Mouse (Mus musculus): ENCODE measurements around the gene Mum1.
"Not testable (repeated sequence)": the region's sequence is repeated elsewhere in the genome, so short reads cannot be mapped to it uniquely, and the experiment has no call there.

- not testable (repeated sequence) for TF ChIP-seq CTCF (IDR thresholded peaks at IDR 0.05; ENCODE audit: low read depth, low read length); POLR2A (IDR thresholded peaks at IDR 0.05; ENCODE audit: borderline replicate concordance, low read depth, low read length)
Measured at GRCm38 (mm10) chr10:80211547-80212103, 14.6 kb upstream of the Mum1 start.
